Mouse (Mus musculus): Measurements from ENCODE around the gene Slc29a1. TPM values are rescaled to one million over a fixed set of nuclear protein-coding genes. Genes with fewer than 3 reads are reported as not detected.

Slc29a1 gene
- total and polyA plus RNA-seq, 3 experiments = 80.3 to 160 (median 84.6) TPM

DNA sequence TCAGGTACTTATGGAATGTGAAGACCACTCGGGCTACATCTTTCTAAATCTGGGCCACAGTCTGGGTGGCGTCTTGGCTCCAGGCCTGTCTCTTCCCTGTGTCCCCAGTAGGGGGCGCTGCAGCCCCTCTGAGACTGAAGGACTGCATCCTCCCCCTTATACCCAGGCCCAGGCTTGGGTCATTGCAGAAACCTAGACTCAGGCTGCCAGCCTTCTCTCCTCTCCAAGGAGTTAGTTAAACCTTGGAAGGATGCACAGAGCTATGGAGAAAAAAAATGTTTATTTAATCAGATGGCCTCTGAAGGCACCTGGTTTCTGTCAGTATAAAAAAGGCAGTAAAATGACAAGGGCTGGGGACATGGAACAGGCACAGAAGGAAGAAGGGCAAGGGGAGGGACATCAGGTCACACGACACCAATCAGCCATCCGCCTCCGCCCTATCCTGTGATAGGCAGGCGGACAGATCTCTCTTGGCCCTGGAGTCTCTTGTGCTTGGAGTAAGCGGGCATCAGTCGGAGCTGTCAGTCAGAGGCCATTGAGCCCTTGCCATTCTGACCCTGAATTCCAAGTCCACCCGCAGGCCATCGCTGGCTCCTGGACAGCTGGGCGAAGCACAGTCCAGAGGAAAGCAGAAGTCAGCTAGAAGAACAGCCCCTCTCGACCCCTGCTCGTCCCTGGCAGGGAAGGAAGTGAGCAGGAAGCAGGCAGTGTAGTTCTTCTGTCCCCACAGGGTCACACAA is 14.3 kb downstream of the Slc29a1 start:
- peaks cover 11% of the 10 kb centered on the region; the same call in 1 of the 2 replicates for H3K36me3 ChIP-seq (ENCODE audit: control insufficient read depth, insufficient read depth, low read length)
- intact Hi-C loops (cut with DNase I) = loop anchor here (1.0 to 10.0 kb wide), 6 partner anchors 11 to 570 kb away; partner anchors contain the start of genes Mad2l1bp and Slc29a1
- no peaks in the 10 kb centered on the region for H3K79me2 ChIP-seq (replicated peaks; ENCODE audit: control insufficient read depth, insufficient read depth, low read length)
- WGBS = 6% methylated on average over 14 of the region's 14 CpGs
- H3K27me3 ChIP-seq (ENCODE audit: control insufficient read depth, insufficient read depth, low read length) = no peaks in the 10 kb centered on the region
- peak overlapping the region; percentile 51 for H3K9ac ChIP-seq (ENCODE audit: low read depth, low read length)
- DNase-seq = peak; percentile 88
- peak overlapping the region; percentile 9; the same call in 1 of the 2 replicates for H3K4me3 ChIP-seq
- H3K4me1 ChIP-seq (ENCODE audit: control insufficient read depth, insufficient read depth, low read length) = peaks cover 27% of the 10 kb centered on the region
- peak overlapping the region; percentile 90 for H3K27ac ChIP-seq
- TF ChIP-seq CTCF (IDR thresholded peaks at IDR 0.05) = no peak; the same call in 1 of the 2 replicates
- TF ChIP-seq POLR2A (IDR thresholded peaks at IDR 0.05; ENCODE audit: insufficient read depth, low read depth, low read length) = peak; percentile 69
- TF ChIP-seq EP300 (IDR thresholded peaks at IDR 0.05; ENCODE audit: insufficient read depth, low read depth, low read length) = peak; percentile 39; the same call in 1 of the 2 replicates

DNA sequence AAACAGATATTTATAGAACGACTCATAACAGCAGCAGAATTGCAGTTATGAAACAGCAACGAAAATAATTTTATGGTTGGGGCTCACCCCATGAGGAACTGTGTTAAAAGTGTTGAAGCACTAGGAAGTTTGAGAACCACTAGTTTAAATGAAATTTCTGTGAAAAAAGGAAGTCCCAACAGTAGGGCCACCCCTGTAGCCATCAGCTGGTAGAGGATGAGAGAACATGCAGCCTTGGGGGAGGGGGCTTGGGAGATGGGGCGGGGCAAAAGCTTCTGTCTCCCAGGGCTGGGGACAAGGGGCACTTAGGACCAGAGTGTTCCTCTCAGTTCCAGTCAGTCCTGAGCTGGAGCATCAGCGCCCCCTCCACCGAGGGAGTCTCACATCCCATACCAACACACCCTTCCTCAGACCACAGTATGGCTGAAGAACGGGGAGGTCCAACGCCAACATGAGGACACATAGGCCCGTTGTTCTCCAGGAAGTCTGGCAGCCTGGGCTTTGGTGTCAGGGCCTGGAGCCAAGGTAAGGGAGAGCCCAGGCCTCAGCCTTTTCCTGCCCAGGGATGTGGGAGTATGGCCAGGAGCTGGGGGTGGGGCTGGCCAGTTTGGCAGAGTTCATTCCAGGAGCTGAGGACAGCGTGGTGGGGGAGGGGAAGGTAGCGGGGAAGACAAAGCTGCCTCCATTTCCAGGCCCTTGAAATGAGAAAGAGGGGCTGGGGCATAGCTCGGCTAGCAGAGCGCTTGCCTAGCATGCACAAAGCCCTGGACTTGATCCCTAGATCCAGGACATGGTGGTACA is 15.1 kb downstream of the Slc29a1 start:
- Histone ChIP-seq H3K27me3 (ENCODE audit: control insufficient read depth, insufficient read depth, low read length) (no peaks in the 10 kb centered on the region), H3K4me1 (ENCODE audit: control insufficient read depth, insufficient read depth, low read length) (peaks cover 27% of the 10 kb centered on the region), H3K79me2 (replicated peaks; ENCODE audit: control insufficient read depth, insufficient read depth, low read length) (no peaks in the 10 kb centered on the region), H3K27ac (peak overlapping the region; percentile 90), H3K4me3 (no peak overlapping the region; the same call in 1 of the 2 replicates), H3K36me3 (ENCODE audit: control insufficient read depth, insufficient read depth, low read length) (peaks cover 11% of the 10 kb centered on the region; the same call in 1 of the 2 replicates), H3K9ac (ENCODE audit: low read depth, low read length) (peak overlapping the region; percentile 50)
- 7% methylated on average over 12 of the region's 12 CpGs for WGBS
- TF ChIP-seq CTCF (IDR thresholded peaks at IDR 0.05) = no peak
- peak; percentile 46; the same call in 1 of the 2 replicates for TF ChIP-seq POLR2A (IDR thresholded peaks at IDR 0.05; ENCODE audit: insufficient read depth, low read depth, low read length)
- peak; percentile 97 for TF ChIP-seq EP300 (IDR thresholded peaks at IDR 0.05; ENCODE audit: insufficient read depth, low read depth, low read length)
- DNase-seq = peak; percentile 90 to 94
- intact Hi-C loops (cut with DNase I) = loop anchor here (1.0 to 10.0 kb wide), 6 partner anchors 10 to 571 kb away; partner anchors contain the start of genes Mad2l1bp and Slc29a1

GRCm38 (mm10) chr17:45582715-45583355 is 16.6 kb downstream of the Slc29a1 start:
- H3K79me2 ChIP-seq (replicated peaks; ENCODE audit: control insufficient read depth, insufficient read depth, low read length) = no peaks in the 10 kb centered on the region
- peaks cover 29% of the 10 kb centered on the region for H3K4me1 ChIP-seq (ENCODE audit: control insufficient read depth, insufficient read depth, low read length)
- H3K27ac ChIP-seq = peak overlapping the region; percentile 90; the same call in 1 of the 2 replicates
- H3K4me3 ChIP-seq = no peak overlapping the region
- WGBS = 52% methylated on average over 6 of the region's 6 CpGs
- H3K9ac ChIP-seq (ENCODE audit: low read depth, low read length) = no peak overlapping the region
- TF ChIP-seq EP300 (IDR thresholded peaks at IDR 0.05; ENCODE audit: insufficient read depth, low read depth, low read length) (no peak), CTCF (IDR thresholded peaks at IDR 0.05) (peak; percentile 74)
- no peaks in the 10 kb centered on the region for H3K27me3 ChIP-seq (ENCODE audit: control insufficient read depth, insufficient read depth, low read length)
- DNase-seq = peak in 1 of 2 experiments; percentile 25
- intact Hi-C loops (cut with DNase I) = loop anchor here (5.0 to 10.0 kb wide), 3 partner anchors 134 to 572 kb away; partner anchors contain the start of gene Mad2l1bp
- H3K36me3 ChIP-seq (ENCODE audit: control insufficient read depth, insufficient read depth, low read length) = peaks cover 11% of the 10 kb centered on the region; the same call in 1 of the 2 replicates

DNA sequence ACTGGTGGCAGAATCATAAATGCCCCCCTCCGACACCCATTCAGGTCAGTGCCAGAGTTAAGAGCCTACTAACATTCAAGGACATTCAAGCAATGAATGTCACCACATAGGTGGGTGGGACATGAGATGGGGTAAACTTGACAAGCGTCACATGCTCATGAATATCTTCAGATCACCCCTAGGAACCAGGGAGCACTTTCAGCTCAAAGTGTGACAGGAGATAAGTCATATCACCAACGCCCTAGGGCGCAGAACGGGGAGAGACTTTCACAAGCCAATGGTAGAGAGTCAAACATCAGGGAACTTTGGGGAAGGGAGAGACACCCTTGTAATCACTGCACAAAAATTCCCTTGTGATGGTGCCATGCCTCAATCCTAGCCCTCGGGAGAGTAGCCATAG is 17.2 kb downstream of the Slc29a1 start:
- Histone ChIP-seq H3K79me2 (replicated peaks; ENCODE audit: control insufficient read depth, insufficient read depth, low read length) (no peaks in the 10 kb centered on the region), H3K9ac (ENCODE audit: low read depth, low read length) (no peak overlapping the region), H3K4me3 (no peak overlapping the region), H3K27ac (no peak overlapping the region), H3K27me3 (ENCODE audit: control insufficient read depth, insufficient read depth, low read length) (no peaks in the 10 kb centered on the region), H3K4me1 (ENCODE audit: control insufficient read depth, insufficient read depth, low read length) (peaks cover 29% of the 10 kb centered on the region), H3K36me3 (ENCODE audit: control insufficient read depth, insufficient read depth, low read length) (peaks cover 11% of the 10 kb centered on the region; the same call in 1 of the 2 replicates)
- TF ChIP-seq EP300 (IDR thresholded peaks at IDR 0.05; ENCODE audit: insufficient read depth, low read depth, low read length) (no peak), CTCF (IDR thresholded peaks at IDR 0.05) (no peak), POLR2A (IDR thresholded peaks at IDR 0.05; ENCODE audit: insufficient read depth, low read depth, low read length) (no peak)
- WGBS = 77% methylated on average over 6 of the region's 6 CpGs
- intact Hi-C loops (cut with DNase I) = loop anchor here (5.0 to 10.0 kb wide), 3 partner anchors 135 to 573 kb away; partner anchors contain the start of gene Mad2l1bp
- DNase-seq = peak in 1 of 2 experiments; percentile 18

DNA sequence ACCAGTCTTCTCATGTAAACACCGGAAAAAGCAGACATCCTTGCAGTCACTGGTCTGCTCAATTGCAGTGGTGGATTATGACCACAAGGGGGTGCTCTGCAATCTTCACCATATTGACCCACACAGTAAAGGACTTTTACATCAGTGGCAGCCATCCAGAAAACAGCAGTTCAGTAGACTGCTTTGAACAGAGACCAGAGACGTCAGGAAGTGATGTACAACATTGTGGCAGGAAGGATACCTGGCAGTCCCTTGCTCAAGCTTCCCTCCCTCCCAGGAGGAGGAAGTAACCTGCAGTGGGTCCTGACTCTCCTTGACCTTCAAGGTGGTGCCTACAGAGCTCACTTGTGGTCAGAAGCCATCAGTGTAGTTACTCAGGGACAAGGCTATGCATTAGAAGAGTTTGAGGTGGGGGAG is 17.8 kb downstream of the Slc29a1 start:
- Histone ChIP-seq H3K36me3 (ENCODE audit: control insufficient read depth, insufficient read depth, low read length) (peaks cover 11% of the 10 kb centered on the region; the same call in 1 of the 2 replicates), H3K27ac (peak overlapping the region; percentile 76), H3K4me3 (0 out of 2 replicates have a peak overlapping the region, but pooled peaks have one; percentile 3), H3K79me2 (replicated peaks; ENCODE audit: control insufficient read depth, insufficient read depth, low read length) (no peaks in the 10 kb centered on the region), H3K9ac (ENCODE audit: low read depth, low read length) (no peak overlapping the region), H3K27me3 (ENCODE audit: control insufficient read depth, insufficient read depth, low read length) (no peaks in the 10 kb centered on the region), H3K4me1 (ENCODE audit: control insufficient read depth, insufficient read depth, low read length) (peaks cover 29% of the 10 kb centered on the region)
- intact Hi-C loops (cut with DNase I) = loop anchor here (1.0 to 10.0 kb wide), 5 partner anchors 48 to 573 kb away; partner anchors contain the start of gene Mad2l1bp
- WGBS = 1% methylated on average over 2 of the region's 2 CpGs
- DNase-seq = peak; percentile 74 to 75
- 0 out of 2 replicates have a peak, but pooled peaks have one; percentile 5 for TF ChIP-seq EP300 (IDR thresholded peaks at IDR 0.05; ENCODE audit: insufficient read depth, low read depth, low read length)
- peak; percentile 98 for TF ChIP-seq CTCF (IDR thresholded peaks at IDR 0.05)
- no peak for TF ChIP-seq POLR2A (IDR thresholded peaks at IDR 0.05; ENCODE audit: insufficient read depth, low read depth, low read length)
